In genomic region chr12:96239642-96240041, GRCm38 (mm10) we compare ENCODE assay signal across 28 mouse cellular contexts.
"Had no signal": no experiment of that assay in that cellular context is flagged by ENCODE, and none has a peak within 500 bp of the region (broad histone marks: within the 10 kb centered on the region; RNA-seq: fewer than 3 reads in every experiment).

No protein-coding gene starts in this region.

- H3K9me3 ChIP-seq: embryonic facial prominence, embryonic 10.5 days; embryonic facial prominence, embryonic 12.5 days; embryonic facial prominence, embryonic 13.5 days; embryonic facial prominence, embryonic 15.5 days; forebrain, embryonic 10.5 days; forebrain, embryonic 12.5 days; forebrain, embryonic 13.5 days; forebrain, embryonic 15.5 days had no signal

- H3K4me3 ChIP-seq: embryonic facial prominence, embryonic 10.5 days; embryonic facial prominence, embryonic 12.5 days; embryonic facial prominence, embryonic 13.5 days; embryonic facial prominence, embryonic 15.5 days; erythroblast, embryonic 14.5 days; forebrain, embryonic 10.5 days; forebrain, embryonic 12.5 days; forebrain, embryonic 13.5 days; forebrain, embryonic 15.5 days; gastrocnemius, adult 2 months; heart, adult 2 months had no signal

- H3K36me3 ChIP-seq: embryonic facial prominence, embryonic 10.5 days; embryonic facial prominence, embryonic 12.5 days; embryonic facial prominence, embryonic 13.5 days; embryonic facial prominence, embryonic 15.5 days; forebrain, embryonic 10.5 days; forebrain, embryonic 12.5 days; forebrain, embryonic 15.5 days had no signal

- H3K9ac ChIP-seq: embryonic facial prominence, embryonic 12.5 days; embryonic facial prominence, embryonic 13.5 days; embryonic facial prominence, embryonic 15.5 days; forebrain, embryonic 12.5 days; forebrain, embryonic 13.5 days; forebrain, embryonic 15.5 days; forebrain, postnatal 0 days had no signal

- H3K4me1 ChIP-seq: embryonic facial prominence, embryonic 10.5 days; embryonic facial prominence, embryonic 12.5 days; embryonic facial prominence, embryonic 13.5 days; embryonic facial prominence, embryonic 15.5 days; forebrain, embryonic 10.5 days; forebrain, embryonic 12.5 days; forebrain, embryonic 13.5 days; forebrain, embryonic 15.5 days had no signal

- ATAC-seq: forebrain, embryonic 13.5 days; forebrain, embryonic 14.5 days; forebrain, embryonic 15.5 days; forebrain, embryonic 16.5 days; forebrain, postnatal 0 days had no signal

- H3K4me2 ChIP-seq: embryonic facial prominence, embryonic 12.5 days; embryonic facial prominence, embryonic 13.5 days; embryonic facial prominence, embryonic 15.5 days; forebrain, embryonic 12.5 days; forebrain, embryonic 13.5 days; forebrain, embryonic 15.5 days had no signal

- H3K27me3 ChIP-seq: embryonic facial prominence, embryonic 12.5 days; embryonic facial prominence, embryonic 13.5 days; embryonic facial prominence, embryonic 15.5 days; forebrain, embryonic 12.5 days; forebrain, embryonic 13.5 days; forebrain, embryonic 15.5 days had no signal

- DNase-seq: cerebellum, adult 8-10 months; cerebellum, adult 9-10 months; cerebellum, adult 9-11 months; cerebellum, postnatal 10 days; cerebellum, postnatal 14 days; cerebellum, postnatal 25 days; cerebellum, postnatal 36 days; embryo, embryonic 11 days; forebrain, postnatal 0 days; gastrocnemius, adult 2 months; gastrocnemius, postnatal 10 days; gastrocnemius, postnatal 14 days; gastrocnemius, postnatal 25 days; gastrocnemius, postnatal 36 days; heart, adult 11 months; heart, adult 18-20 months; heart, adult 2 months had no signal

- H3K27ac ChIP-seq: embryonic facial prominence, embryonic 10.5 days; embryonic facial prominence, embryonic 12.5 days; embryonic facial prominence, embryonic 13.5 days; embryonic facial prominence, embryonic 15.5 days; forebrain, embryonic 10.5 days; forebrain, embryonic 12.5 days; forebrain, embryonic 13.5 days; forebrain, embryonic 15.5 days; gastrocnemius, adult 2 months; heart, adult 2 months had no signal
